Mouse (Mus musculus) thymus, adult 2 months (tissue): Measurements from ENCODE around the gene Taf6. TPM values are rescaled to one million over a fixed set of nuclear protein-coding genes. Genes with fewer than 3 reads are reported as not detected.

Experiments
- DNase-seq: peaks from one replicate; pipeline ENCODE4 v3.0.0; 2021
- H3K27ac ChIP-seq: fragments of 200-500 bp; 2 replicates; pipeline ENCODE4 v1.5.1; 2012; ENCODE audit warnings: low read length, control low read depth; ENCODE audit not compliant: control insufficient read depth, insufficient read depth
- H3K27me3 ChIP-seq: fragments of 200-500 bp; 2 replicates; pipeline ENCODE4 v1.6.1; 2012; ENCODE audit warnings: mild to moderate bottlenecking, low read length, moderate library complexity, mixed read lengths; ENCODE audit not compliant: control insufficient read depth, insufficient read depth
- H3K36me3 ChIP-seq: fragments of 200-500 bp; 2 replicates; pipeline ENCODE4 v1.6.1; 2012; ENCODE audit warnings: mild to moderate bottlenecking, low read length, moderate library complexity; ENCODE audit not compliant: control insufficient read depth, insufficient read depth
- H3K4me1 ChIP-seq: fragments of 200-500 bp; replicated peaks from 2 replicates; pipeline ENCODE4 v1.6.1; 2012; ENCODE audit warnings: low read length; ENCODE audit not compliant: control insufficient read depth, insufficient read depth
- H3K4me3 ChIP-seq: fragments of 200-500 bp; 2 replicates; pipeline ENCODE4 v1.5.1; 2012; ENCODE audit warnings: mild to moderate bottlenecking, low read length, control low read depth, moderate library complexity; ENCODE audit not compliant: control insufficient read depth, insufficient read depth
- CTCF ChIP-seq: fragments of 200-500 bp; IDR thresholded peaks from 2 replicates; pipeline ENCODE4 v1.5.1; 2012; ENCODE audit warnings: mild to moderate bottlenecking, control low read depth, low read length, moderate library complexity, borderline replicate concordance; ENCODE audit not compliant: control insufficient read depth, poor library complexity, insufficient read depth; ENCODE audit errors: extremely low read depth
- POLR2A ChIP-seq: fragments of 200-500 bp; IDR thresholded peaks from 2 replicates; pipeline ENCODE4 v1.6.1; 2012; ENCODE audit warnings: mild to moderate bottlenecking, low read length, control low read depth, moderate library complexity; ENCODE audit not compliant: control insufficient read depth, poor library complexity, insufficient read depth; ENCODE audit errors: extremely low read depth
- WGBS: fragments of 180-500 bp; shearing (Covaris S2); methylation state at CpG from one replicate; pipeline ENCODE4 v1.1.7; 2018; 5-methylcytosine and 5-hydroxymethylcytosine counted together
- polyA plus RNA-seq: library from polyadenylated mRNA; depleted of rRNA; stranded (reverse); fragments of >200 nt; gene quantifications from 2 replicates; pipeline ENCODE4 v1.2.3, GENCODE M21; 2012

Gene Taf6
- polyA plus RNA-seq, 1 experiment = 106 TPM

GRCm38 (mm10) chr5:138202086-138202485, 14.8 kb upstream of the Taf6 start:
- H3K27me3 ChIP-seq = no peaks in the 10 kb centered on the region
- no peaks in the 10 kb centered on the region for H3K4me1 ChIP-seq
- no peak overlapping the region for H3K27ac ChIP-seq
- TF ChIP-seq POLR2A (no peak), CTCF (no peak)
- no peaks in the 10 kb centered on the region for H3K36me3 ChIP-seq
- H3K4me3 ChIP-seq = no peak overlapping the region
- 96% methylated on average over 3 of the region's 3 CpGs for WGBS
- DNase-seq = no peak

- TF ChIP-seq CTCF = no peak
- WGBS = 27% methylated on average over 1 of the region's 1 CpGs
- H3K4me3 ChIP-seq = no peak overlapping the region
- no peak for DNase-seq
- H3K36me3 ChIP-seq = no peaks in the 10 kb centered on the region
- H3K27me3 ChIP-seq = no peaks in the 10 kb centered on the region
- H3K4me1 ChIP-seq = peaks cover 5% of the 10 kb centered on the region
- H3K27ac ChIP-seq = no peak overlapping the region
These were observed 12.3 kb upstream of the Taf6 start for GRCm38 (mm10) chr5:138199576-138199975.

GRCm38 (mm10) chr5:138195463-138195862, 8.2 kb upstream of the Taf6 start:
- WGBS = 69% methylated on average over 7 of the region's 7 CpGs
- H3K27ac ChIP-seq = no peak overlapping the region
- no peak for DNase-seq
- no peak for TF ChIP-seq CTCF
- TF ChIP-seq POLR2A = no peak
- H3K4me3 ChIP-seq = no peak overlapping the region
- no peaks in the 10 kb centered on the region for H3K36me3 ChIP-seq
- H3K27me3 ChIP-seq = no peaks in the 10 kb centered on the region
- H3K4me1 ChIP-seq = peaks cover 5% of the 10 kb centered on the region

GRCm38 (mm10) chr5:138194755-138195345, 7.6 kb upstream of the Taf6 start:
- WGBS = 3% methylated on average over 29 of the region's 29 CpGs
- Histone ChIP-seq H3K36me3 (no peaks in the 10 kb centered on the region), H3K27ac (no peak overlapping the region), H3K4me3 (peak overlapping the region; percentile 54), H3K4me1 (peaks cover 5% of the 10 kb centered on the region), H3K27me3 (no peaks in the 10 kb centered on the region)
- TF ChIP-seq POLR2A = no peak
- no peak for TF ChIP-seq CTCF
- peak; percentile 35 for DNase-seq

GRCm38 (mm10) chr5:138193771-138194727, 6.8 kb upstream of the Taf6 start, which contains the start of gene Mblac1:
Gene Mblac1 (plus strand): TSS chr5:138194314.
- no peaks in the 10 kb centered on the region for H3K27me3 ChIP-seq
- peaks cover 5% of the 10 kb centered on the region for H3K4me1 ChIP-seq
- TF ChIP-seq POLR2A (peak; percentile 17; the same call in 1 of the 2 replicates), CTCF (0 out of 2 replicates have a peak, but pooled peaks have one; percentile 60)
- H3K27ac ChIP-seq = no peak within 1 kb of the TSS
- 3% methylated on average over 54 of the region's 54 CpGs for WGBS
- H3K4me3 ChIP-seq = peak within 1 kb of the TSS; percentile 54
- peak; percentile 83 for DNase-seq
- no peaks in the 10 kb centered on the region for H3K36me3 ChIP-seq

- H3K4me1 ChIP-seq = peaks cover 5% of the 10 kb centered on the region; the same call in 1 of the 2 replicates
- WGBS = under 1% methylated on average over 10 of the region's 10 CpGs
- no peak for TF ChIP-seq POLR2A
- TF ChIP-seq CTCF = no peak
- DNase-seq = peak; percentile 71
- no peaks in the 10 kb centered on the region for H3K27me3 ChIP-seq
- peak overlapping the region; percentile 71; the same call in 1 of the 2 replicates for H3K27ac ChIP-seq
- H3K4me3 ChIP-seq = peak overlapping the region; percentile 92
- no peaks in the 10 kb centered on the region; the same call in 1 of the 2 replicates for H3K36me3 ChIP-seq
These were observed 533 bp upstream of the Taf6 start for GRCm38 (mm10) chr5:138187661-138188306.
